Mouse (Mus musculus) heart, postnatal 0 days (tissue): Measurements from ENCODE around the gene Nova2. TPM values are rescaled to one million over a fixed set of nuclear protein-coding genes. Genes with fewer than 3 reads are reported as not detected.

ENCODE experiments used
- ATAC-seq: fragments of 200-750 bp; cut with Nextera tagmentation; 2 replicates; pipeline ENCODE4 v1.8.0; 2017; ENCODE audit warnings: low read depth, moderate number of reproducible peaks, moderate library complexity; ENCODE audit not compliant: insufficient read depth
- DNase-seq: peaks from one replicate; pipeline ENCODE4 v3.0.0-alpha.2; 2016; ENCODE audit warnings: low spot score
- H3K27ac ChIP-seq: fragments of 300-500 bp; sonication (generic); 2 replicates; pipeline ENCODE4 v1.5.1; 2014; ENCODE audit warnings: low read depth, mild to moderate bottlenecking
- H3K27me3 ChIP-seq: fragments of 300-500 bp; sonication (generic); 2 replicates; pipeline ENCODE4 v1.6.1; 2014; ENCODE audit warnings: low read length, mixed read lengths; ENCODE audit not compliant: control insufficient read depth, insufficient read depth
- H3K36me3 ChIP-seq: fragments of 300-500 bp; sonication (generic); replicated peaks from 2 replicates; pipeline ENCODE4 v1.6.1; 2014; ENCODE audit warnings: low read length, mixed read lengths; ENCODE audit not compliant: control insufficient read depth, insufficient read depth
- H3K4me1 ChIP-seq: fragments of 300-500 bp; sonication (generic); 2 replicates; pipeline ENCODE4 v1.6.1; 2014; ENCODE audit warnings: antibody characterized with exemption; ENCODE audit not compliant: control insufficient read depth, insufficient read depth
- H3K4me2 ChIP-seq: fragments of 300-500 bp; sonication (generic); 2 replicates; pipeline ENCODE4 v1.6.1; 2014; ENCODE audit warnings: low read depth, mild to moderate bottlenecking, low read length, moderate library complexity
- H3K4me3 ChIP-seq: fragments of 300-500 bp; sonication (generic); 2 replicates; pipeline ENCODE4 v1.5.1; 2014; ENCODE audit warnings: low read depth, low read length
- H3K9ac ChIP-seq: fragments of 300-500 bp; sonication (generic); replicated peaks from 2 replicates; pipeline ENCODE4 v1.6.1; 2014; ENCODE audit warnings: low read depth, low read length, mixed read lengths
- H3K9me3 ChIP-seq: fragments of 300-500 bp; sonication (generic); replicated peaks from 2 replicates; pipeline ENCODE4 v1.6.1; 2016; ENCODE audit warnings: low read length; ENCODE audit not compliant: control insufficient read depth
- CTCF ChIP-seq: IDR thresholded peaks from 2 replicates; pipeline ENCODE4 v1.5.1; 2016; ENCODE audit warnings: antibody characterized with exemption, control low read depth, low read depth
- EP300 ChIP-seq: IDR thresholded peaks from 2 replicates; pipeline ENCODE4 v1.6.1; 2016; ENCODE audit warnings: antibody characterized with exemption, low read depth
- WGBS: fragments of 180-500 bp; shearing (Covaris S2); extraction: QIAGEN DNeasy Blood & Tissue Kit; methylation state at CpG from one replicate; pipeline ENCODE4 v1.1.7; 2014; 5-methylcytosine and 5-hydroxymethylcytosine counted together
- polyA plus RNA-seq: library from polyadenylated mRNA; unstranded; fragments of >200 nt; fragmentation: Nextera tagmentation; extraction: Ambion mirVana; gene quantifications from 2 replicates; pipeline ENCODE4 v1.2.1, GENCODE M21; 2015
- total RNA-seq: library from RNA; depleted of rRNA; stranded (reverse); fragments of >200 nt; gene quantifications from 2 replicates; pipeline ENCODE4 v1.2.3, GENCODE M21; 2014; ENCODE audit warnings: low replicate concordance

The Nova2 gene
- total and polyA plus RNA-seq, 2 experiments from 2014 or later = 0.41 to 0.61 TPM

DNA sequence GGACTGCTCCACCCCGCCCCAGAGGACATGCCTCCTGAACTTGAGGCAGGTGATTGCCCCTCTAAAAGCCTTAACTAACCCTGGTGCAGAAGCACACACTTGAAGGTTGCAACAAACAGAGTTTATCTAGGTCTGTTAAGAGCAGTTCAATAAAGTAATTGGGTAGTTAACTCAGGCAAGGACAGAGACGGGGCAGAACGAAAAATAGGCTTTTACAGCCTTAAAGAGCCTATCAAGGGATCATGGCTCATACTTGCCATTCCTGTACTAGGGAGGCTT lies 76.1 kb downstream of the Nova2 start:
- 66% methylated on average over 3 of the region's 3 CpGs for WGBS
- Histone ChIP-seq H3K27ac (peak overlapping the region; percentile 63; the same call in 1 of the 2 replicates), H3K9me3 (no peaks in the 10 kb centered on the region), H3K27me3 (no peaks in the 10 kb centered on the region), H3K4me1 (peaks cover 14% of the 10 kb centered on the region), H3K4me3 (peak overlapping the region; percentile 47; the same call in 1 of the 2 replicates), H3K36me3 (0 out of 2 replicates have a peak, but pooled peaks cover 10% of the 10 kb centered on the region), H3K9ac (peak overlapping the region; percentile 64; the same call in 1 of the 2 replicates), H3K4me2 (peak overlapping the region; percentile 74; the same call in 1 of the 2 replicates)
- ATAC-seq (no peak), DNase-seq (no peak)
- no peak for TF ChIP-seq CTCF

DNA sequence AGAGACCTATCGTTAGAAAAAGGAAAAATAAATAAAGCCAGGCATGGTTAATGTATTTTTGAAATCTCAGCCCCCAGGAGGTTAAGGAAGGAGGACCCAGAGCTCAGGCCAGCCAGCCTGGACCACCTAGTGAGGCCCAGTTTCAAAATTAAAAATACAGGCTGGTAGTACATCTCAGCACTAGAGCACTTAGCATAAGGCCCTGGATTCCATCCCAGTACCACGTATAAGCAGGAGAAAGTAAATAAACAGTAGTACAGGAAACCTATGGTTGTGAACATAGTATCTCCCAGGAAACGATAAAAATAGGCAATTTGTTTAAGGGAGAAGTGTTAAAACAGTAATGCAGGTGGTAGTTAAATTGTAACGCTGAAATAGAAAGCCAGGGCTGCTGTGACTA lies 76.4 kb downstream of the Nova2 start:
- TF ChIP-seq EP300 (no peak), CTCF (no peak)
- Histone ChIP-seq H3K9me3 (no peaks in the 10 kb centered on the region), H3K36me3 (0 out of 2 replicates have a peak, but pooled peaks cover 14% of the 10 kb centered on the region), H3K4me1 (peaks cover 14% of the 10 kb centered on the region), H3K27me3 (no peaks in the 10 kb centered on the region), H3K4me2 (peak overlapping the region; percentile 69), H3K27ac (peak overlapping the region; percentile 79; the same call in 1 of the 2 replicates), H3K9ac (peak overlapping the region; percentile 67), H3K4me3 (peak overlapping the region; percentile 43)
- ATAC-seq (no peak), DNase-seq (no peak)
- 31% methylated on average over 4 of the region's 4 CpGs for WGBS

DNA sequence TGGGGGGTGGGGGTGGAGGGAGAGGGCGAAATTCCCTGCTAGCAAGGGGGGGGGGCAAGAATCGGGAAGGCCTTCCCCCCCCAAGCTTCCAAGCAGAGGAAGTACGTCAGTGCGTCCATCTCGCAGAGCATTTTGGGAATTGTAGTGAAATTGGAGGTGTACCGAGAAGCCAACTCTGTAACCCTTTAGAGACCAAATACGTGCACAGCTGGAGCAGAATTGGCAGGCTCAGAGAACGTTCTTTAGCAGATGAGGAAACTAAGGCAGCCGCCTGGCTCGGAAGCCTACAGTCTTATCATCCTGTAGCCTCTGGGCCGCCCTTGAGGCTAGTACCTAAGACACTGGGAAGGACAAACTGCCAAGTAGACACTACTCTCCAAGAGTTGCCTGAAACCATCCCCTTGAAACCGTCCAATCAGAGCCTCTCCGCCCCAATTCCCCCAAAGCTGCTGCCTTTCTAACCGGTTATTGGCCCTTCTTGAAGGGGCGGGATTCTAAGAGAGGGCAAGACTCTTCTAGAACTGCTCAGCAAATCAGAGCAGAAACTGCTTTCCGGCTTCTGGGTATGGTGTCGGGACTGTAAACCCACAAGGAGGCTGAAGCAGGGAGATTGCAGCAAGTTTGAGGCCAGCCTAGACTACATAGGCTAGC lies 77.3 kb downstream of the Nova2 start:
- H3K4me1 ChIP-seq = peaks cover 14% of the 10 kb centered on the region
- DNase-seq (peak; percentile 93), ATAC-seq (peak; percentile 52)
- 3% methylated on average over 17 of the region's 17 CpGs for WGBS
- no peak for TF ChIP-seq EP300
- TF ChIP-seq CTCF = no peak
- H3K36me3 ChIP-seq = 0 out of 2 replicates have a peak, but pooled peaks cover 14% of the 10 kb centered on the region
- H3K27me3 ChIP-seq = no peaks in the 10 kb centered on the region
- peak overlapping the region; percentile 67 for H3K9ac ChIP-seq
- H3K4me2 ChIP-seq = peak overlapping the region; percentile 69
- H3K9me3 ChIP-seq = no peaks in the 10 kb centered on the region
- peak overlapping the region; percentile 79 for H3K27ac ChIP-seq
- H3K4me3 ChIP-seq = peak overlapping the region; percentile 43

DNA sequence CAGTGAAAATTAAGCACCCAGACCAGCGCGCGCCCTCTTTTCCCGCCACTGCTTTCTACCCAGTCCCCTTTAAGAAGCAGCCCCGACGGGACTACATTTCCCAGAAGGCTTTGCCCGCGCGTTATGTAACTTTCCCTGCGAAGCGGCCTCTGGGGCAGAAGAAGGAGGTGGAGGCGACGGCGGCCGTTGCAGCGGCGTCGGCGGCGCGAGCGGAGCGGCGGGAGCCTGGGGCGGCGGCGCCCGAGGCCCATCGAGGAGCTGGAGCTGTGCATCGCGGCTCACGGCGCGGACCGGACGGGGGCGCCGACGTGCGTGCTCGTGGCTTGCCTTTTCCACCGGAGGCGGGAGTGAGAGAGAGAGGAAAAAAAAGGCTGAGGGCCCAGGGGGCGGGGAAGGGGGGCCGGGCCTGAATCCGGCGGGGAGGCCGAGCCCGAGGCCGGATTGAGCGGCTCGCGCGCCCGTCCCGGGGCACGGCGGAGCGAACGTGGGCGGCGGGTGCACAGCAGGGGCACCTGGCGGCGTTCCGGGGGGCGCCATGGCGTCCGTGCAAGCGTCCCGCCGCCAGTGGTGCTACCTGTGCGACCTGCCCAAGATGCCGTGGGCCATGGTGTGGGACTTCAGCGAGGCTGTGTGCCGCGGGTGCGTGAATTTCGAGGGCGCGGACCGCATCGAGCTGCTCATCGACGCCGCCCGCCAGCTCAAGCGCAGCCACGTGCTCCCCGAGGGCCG lies 78.4 kb downstream of the Nova2 start, which contains the start of gene Irf2bp1:
TSS of gene Irf2bp1 (plus strand) at position 143 of the 729 bp plus-strand sequence.
- H3K27ac ChIP-seq = peak within 1 kb of the TSS; percentile 90
- H3K36me3 ChIP-seq = 0 out of 2 replicates have a peak, but pooled peaks cover 14% of the 10 kb centered on the region
- DNase-seq (peak; percentile 96), ATAC-seq (peak; percentile 78)
- H3K27me3 ChIP-seq = no peaks in the 10 kb centered on the region
- whole genome bisulfite sequencing = under 1% methylated on average over 69 of the region's 90 CpGs
- no peak for TF ChIP-seq EP300
- H3K9me3 ChIP-seq = no peaks in the 10 kb centered on the region
- peaks cover 14% of the 10 kb centered on the region for H3K4me1 ChIP-seq
- peak within 1 kb of the TSS; percentile 75 for H3K4me3 ChIP-seq
- H3K4me2 ChIP-seq = peak within 1 kb of the TSS; percentile 91
- peak within 1 kb of the TSS; percentile 77 for H3K9ac ChIP-seq

DNA sequence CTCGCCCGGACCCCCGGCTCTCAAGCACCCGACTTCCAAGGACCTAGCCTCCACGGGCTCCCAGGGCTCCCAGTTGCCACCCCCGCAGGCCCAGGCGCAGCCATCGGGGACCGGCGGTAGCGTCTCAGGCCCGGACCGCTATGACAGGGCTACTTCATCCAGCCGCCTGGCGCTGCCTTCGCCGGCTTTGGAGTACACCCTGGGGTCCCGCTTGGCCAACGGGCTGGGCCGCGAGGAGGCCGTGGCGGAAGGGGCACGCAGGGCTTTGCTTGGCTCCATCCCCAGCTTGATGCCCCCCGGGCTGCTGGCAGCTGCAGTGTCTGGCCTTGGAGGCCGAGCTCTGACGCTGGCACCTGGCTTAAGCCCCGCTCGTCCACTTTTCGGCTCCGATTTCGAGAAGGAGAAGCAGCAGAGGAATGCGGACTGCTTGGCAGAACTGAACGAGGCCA lies 79.0 kb downstream of the Nova2 start:
- H3K4me1 ChIP-seq = peaks cover 14% of the 10 kb centered on the region
- no peak for ATAC-seq
- H3K4me2 ChIP-seq = peak overlapping the region; percentile 91

More for the DNA sequence above, 79.0 kb downstream of the Nova2 start:
- Histone ChIP-seq H3K27me3 (no peaks in the 10 kb centered on the region), H3K36me3 (0 out of 2 replicates have a peak, but pooled peaks cover 14% of the 10 kb centered on the region), H3K27ac (peak overlapping the region; percentile 90; the same call in 1 of the 2 replicates), H3K9me3 (no peaks in the 10 kb centered on the region), H3K9ac (peak overlapping the region; percentile 77), H3K4me3 (peak overlapping the region; percentile 75)
- TF ChIP-seq CTCF (no peak), EP300 (no peak)
- DNase-seq = no peak
- 6% methylated on average over 34 of the region's 34 CpGs for WGBS
